Mouse (Mus musculus): ENCODE results near the gene Zyg11a. TPM values are rescaled to one million over a fixed set of nuclear protein-coding genes. Genes with fewer than 3 reads are reported as not detected.

Zyg11a gene
- polyA plus RNA-seq, 1 experiment from 2014 or later, result not detected

Other genes starting within 250 kb of the Zyg11a start
- not detected in 2 replicates for gene Slc1a7, start 249.7 kb downstream of the Zyg11a start, polyA plus RNA-seq (2014; fragmentation: Nextera tagmentation; extraction: Ambion mirVana)
- gene Podn, start 121.6 kb downstream of the Zyg11a start, polyA plus RNA-seq (2014; fragmentation: Nextera tagmentation; extraction: Ambion mirVana), result 0.39 and 0.51 TPM in 2 replicates
- gene Scp2, start 73.0 kb downstream of the Zyg11a start, polyA plus RNA-seq (2014; fragmentation: Nextera tagmentation; extraction: Ambion mirVana), result 182 and 194 TPM in 2 replicates
- 16.3 and 17.3 TPM in 2 replicates for gene Echdc2, start 52.6 kb downstream of the Zyg11a start, polyA plus RNA-seq (2014; fragmentation: Nextera tagmentation; extraction: Ambion mirVana)
- gene Zyg11b, start 83.0 kb upstream of the Zyg11a start, polyA plus RNA-seq (2014; fragmentation: Nextera tagmentation; extraction: Ambion mirVana), result 9.1 and 9.9 TPM in 2 replicates
- gene Coa7, start 110.1 kb upstream of the Zyg11a start, polyA plus RNA-seq (2014; fragmentation: Nextera tagmentation; extraction: Ambion mirVana), result 38.0 and 44.3 TPM in 2 replicates
- 1.3 and 2.2 TPM in 2 replicates for gene Shisal2a, start 165.3 kb upstream of the Zyg11a start, polyA plus RNA-seq (2014; fragmentation: Nextera tagmentation; extraction: Ambion mirVana)
- gene Gpx7, start 188.9 kb upstream of the Zyg11a start, polyA plus RNA-seq (2014; fragmentation: Nextera tagmentation; extraction: Ambion mirVana), result 58.8 and 60.8 TPM in 2 replicates
- gene Tut4, start 241.4 kb upstream of the Zyg11a start, polyA plus RNA-seq (2014; fragmentation: Nextera tagmentation; extraction: Ambion mirVana), result 48.5 and 56.1 TPM in 2 replicates